Mouse (Mus musculus): ENCODE measurements at regions not wholly inside any gene's neighbourhood (a gene's known extent, or its start where the extent isn't known, plus 50 kb on each side); places are given as distances from the start of the nearest gene placed in this dataset.

DNA sequence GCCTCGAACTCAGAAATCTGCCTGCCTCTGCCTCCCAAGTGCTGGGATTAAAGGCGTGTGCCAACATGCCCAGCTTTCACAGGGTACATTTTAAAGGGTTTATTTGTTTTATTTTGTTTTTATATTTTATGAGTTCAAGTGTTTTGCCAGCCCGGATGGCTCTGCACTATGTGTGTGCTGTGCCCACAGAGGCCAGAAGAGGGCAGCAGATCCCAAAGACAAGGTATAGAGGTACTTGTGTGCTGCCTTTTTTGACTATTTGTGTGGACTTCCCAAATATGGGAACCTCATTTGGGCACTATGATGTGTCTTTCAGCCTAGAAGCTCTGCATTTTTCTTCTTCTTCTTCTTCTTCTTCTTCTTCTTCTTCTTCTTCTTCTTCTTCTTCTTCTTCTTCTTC lies 176.4 kb upstream of the Azi2 start:
- no peak for DNase-seq

- no peak for DNase-seq
Measured at GRCm38 (mm10) chr9:117863318-117863717, 177.0 kb upstream of the Azi2 start.

DNA sequence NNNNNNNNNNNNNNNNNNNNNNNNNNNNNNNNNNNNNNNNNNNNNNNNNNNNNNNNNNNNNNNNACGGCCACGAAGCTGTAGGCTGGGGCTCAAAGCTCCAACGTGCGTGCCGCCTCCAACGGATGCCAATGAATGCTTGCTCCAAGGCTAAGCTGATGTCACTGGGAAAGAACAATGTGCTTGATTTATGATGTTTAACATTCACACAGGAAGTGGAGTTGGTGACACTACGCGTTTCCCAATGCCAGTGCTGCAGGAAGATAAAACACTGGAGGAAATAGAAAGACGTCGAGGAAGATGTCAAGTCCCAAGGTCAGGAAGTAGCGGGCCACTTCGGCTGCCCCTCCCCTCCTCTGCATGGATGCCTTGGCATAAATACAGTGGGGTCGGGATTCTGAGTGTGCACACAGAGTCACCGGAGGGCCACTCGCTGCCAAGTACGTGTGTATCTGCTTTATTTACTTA lies 180.7 kb upstream of the Azi2 start:
- no peak for DNase-seq

DNA sequence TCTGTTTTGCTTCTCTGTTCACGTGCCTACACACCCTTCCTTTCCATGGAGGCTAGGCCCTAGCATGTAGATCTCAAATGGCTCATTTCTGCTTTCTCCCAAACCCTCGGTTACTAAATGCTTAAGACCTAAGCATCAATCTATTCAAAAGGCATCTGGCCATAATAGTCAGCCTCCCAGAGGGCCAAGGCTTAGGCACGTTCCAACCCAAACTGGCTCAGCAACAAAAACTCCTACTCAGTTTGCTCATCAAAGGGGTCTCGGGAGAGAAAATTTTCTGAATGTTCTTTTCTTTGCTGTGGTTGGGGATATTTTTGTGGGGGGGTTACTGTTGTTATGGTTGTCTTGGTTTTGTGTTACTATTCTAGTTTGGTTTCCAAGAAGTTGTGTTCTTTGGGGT lies 196.8 kb upstream of the Azi2 start:
- DNase-seq: no peak

DNA sequence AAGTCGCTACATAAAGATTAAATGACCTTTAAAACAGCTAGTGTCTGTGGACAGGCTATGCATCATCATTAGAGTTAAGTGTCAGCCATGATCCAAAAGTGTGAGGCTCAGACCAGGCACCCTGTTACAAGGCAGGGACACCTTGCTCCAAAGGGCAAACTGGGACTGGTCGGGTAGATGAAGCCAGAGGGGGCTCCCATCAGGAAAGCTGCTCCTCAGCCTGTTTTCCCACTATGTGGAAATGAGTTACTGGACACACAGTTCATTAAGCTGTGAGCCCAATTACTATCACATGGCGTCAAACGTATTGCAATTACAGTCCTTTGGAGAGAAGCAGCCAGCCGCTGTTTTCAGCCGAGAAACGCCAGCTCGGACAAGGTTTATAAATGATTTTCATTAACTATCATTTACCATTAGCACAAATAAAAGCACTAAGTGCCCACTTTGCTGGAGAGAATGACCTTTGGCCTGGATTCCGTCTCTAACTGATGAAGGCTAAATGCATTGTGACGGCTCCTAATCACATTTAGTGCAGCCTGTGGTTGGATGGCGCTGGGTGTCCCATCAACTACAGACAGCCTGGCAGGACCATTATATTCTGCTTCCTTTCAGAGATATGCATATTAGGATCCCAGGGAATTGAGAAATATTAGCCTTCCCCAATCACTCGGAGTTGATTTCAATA lies 203.5 kb upstream of the Azi2 start:
- no peak for DNase-seq

- DNase-seq: peak; percentile 9
Measured at GRCm38 (mm10) chr9:117833586-117833985, 203.9 kb upstream of the Rbms3 start.

DNA sequence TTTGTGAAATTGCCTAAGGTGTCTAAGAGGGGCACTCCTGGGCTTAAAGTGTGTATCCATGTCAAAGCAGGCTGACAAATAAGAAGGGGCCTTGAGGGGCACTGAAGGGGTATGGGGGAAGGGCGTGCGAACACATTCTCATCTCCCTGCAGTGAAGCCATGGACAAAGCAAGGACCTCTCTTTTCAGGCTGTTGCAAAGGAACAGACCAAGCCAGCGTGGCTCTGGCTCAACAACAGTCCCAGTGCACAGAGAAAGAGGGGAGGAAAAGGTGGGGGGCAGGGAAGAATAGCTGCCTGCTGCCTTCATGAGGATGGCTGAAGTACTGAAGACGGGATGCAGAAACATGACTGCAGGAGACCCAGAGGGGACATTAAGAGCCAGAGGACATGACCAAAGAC lies 184.9 kb upstream of the Rbms3 start:
- no peak for DNase-seq

DNA sequence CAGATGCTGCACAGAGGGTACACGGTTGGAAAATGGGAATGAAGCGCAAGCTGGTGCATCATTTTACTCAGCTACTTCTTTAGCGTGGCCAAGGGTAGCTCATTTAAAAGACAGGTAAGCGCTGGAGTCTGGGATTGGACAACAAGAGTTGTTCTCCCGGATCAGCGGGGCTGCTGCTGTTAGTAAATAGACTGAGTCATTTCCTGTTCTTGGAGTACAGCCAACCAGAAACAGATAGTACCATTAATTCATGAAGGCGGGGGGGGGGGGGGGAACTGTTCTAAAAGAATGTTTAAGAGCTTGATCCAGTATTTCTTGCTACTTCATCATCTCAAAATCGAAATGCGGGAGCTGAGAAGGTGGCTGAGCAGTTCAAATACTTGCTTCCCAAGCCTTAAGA lies 183.5 kb upstream of the Rbms3 start:
- DNase-seq: no peak

- no peak for DNase-seq
Measured at GRCm38 (mm10) chr9:117805812-117806211, 176.1 kb upstream of the Rbms3 start.

DNA sequence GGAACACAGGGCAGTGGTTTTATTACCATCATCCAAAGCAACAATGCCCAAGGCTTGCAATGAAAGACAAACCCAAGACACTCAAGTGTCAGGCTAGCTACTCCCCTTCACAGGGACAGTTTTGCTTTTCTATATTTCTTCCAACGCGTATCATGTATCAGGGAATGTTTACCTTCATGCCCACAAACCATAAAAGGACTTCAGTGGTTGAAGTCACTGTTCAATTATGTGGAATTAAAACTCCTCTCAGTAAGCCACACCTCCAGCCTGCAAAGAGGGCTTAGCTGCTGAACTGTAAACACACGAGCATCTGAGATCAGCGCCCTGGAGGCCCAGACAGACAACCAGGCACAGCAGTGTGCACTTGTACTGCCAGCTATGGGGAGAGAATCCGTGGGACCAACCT lies 154.5 kb upstream of the Rbms3 start:
- no peak for DNase-seq

DNA sequence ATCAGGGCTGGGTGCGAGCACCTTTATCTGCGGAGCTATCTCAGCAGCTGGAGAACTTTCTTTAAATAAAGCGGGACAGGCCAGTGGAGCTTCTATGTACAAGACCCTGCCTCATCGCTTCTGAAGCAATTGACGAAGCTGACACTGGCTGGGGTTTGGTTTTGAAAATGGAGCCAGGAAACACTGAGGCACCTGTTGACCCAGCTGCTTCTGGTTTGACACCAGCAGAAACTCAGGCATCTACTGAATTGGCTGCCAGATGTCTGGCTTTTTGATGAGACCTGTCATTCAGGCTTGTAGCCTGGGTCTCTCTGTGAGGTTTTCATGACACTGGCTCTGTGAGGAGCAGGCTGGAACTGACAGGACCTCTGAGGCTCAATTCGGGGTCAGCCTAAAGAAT lies 124.9 kb upstream of the Rbms3 start:
- DNase-seq: no peak

- DNase-seq: peak; percentile 6
Measured at GRCm38 (mm10) chr9:117753466-117753865, 123.8 kb upstream of the Rbms3 start.

- no peak for DNase-seq
Measured at GRCm38 (mm10) chr9:117744906-117745305, 115.2 kb upstream of the Rbms3 start.

DNA sequence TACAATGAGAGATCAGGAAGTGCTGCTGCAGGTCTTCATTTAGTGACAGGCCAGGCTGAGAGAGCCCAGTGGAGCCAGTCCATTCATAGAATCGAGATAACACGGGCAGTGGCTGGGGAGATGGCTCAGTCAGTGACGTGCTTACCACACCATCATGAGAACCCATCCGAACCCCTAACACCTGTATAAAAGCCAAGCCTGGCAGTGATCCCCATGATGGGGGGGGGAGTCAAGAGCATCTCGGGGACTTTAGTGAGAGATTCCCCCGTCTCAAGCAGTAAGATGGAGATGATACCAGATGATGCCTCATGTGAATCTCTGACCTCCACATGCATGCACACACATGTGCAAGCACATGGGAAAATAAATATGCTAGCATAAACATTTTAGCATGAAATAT lies 99.7 kb upstream of the Rbms3 start:
- no peak for DNase-seq

GRCm38 (mm10) chr9:117720161-117720598 lies 90.5 kb upstream of the Rbms3 start:
- no peak for DNase-seq

GRCm38 (mm10) chr9:117717346-117717745 lies 87.6 kb upstream of the Rbms3 start:
- no peak for DNase-seq

DNA sequence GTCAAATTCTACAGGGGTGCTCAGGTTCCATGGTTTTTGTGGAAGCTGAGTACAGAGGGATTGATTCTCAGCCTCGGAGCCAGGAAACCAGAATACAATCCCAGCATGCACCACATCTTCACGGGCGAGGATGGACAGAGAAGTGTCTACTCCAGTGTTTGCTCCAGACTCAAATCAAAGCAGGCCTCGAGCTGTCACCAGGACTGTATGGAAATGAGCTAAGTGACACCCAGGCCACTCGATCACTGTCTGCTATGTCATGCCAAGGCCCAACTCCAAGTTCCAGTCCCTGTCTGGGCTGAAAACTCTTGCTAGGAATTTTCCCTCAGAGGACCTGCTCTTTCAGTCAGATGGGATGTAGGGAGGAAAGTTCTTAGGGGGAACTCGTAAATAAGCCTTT lies 86.8 kb upstream of the Rbms3 start:
- no peak for DNase-seq

DNA sequence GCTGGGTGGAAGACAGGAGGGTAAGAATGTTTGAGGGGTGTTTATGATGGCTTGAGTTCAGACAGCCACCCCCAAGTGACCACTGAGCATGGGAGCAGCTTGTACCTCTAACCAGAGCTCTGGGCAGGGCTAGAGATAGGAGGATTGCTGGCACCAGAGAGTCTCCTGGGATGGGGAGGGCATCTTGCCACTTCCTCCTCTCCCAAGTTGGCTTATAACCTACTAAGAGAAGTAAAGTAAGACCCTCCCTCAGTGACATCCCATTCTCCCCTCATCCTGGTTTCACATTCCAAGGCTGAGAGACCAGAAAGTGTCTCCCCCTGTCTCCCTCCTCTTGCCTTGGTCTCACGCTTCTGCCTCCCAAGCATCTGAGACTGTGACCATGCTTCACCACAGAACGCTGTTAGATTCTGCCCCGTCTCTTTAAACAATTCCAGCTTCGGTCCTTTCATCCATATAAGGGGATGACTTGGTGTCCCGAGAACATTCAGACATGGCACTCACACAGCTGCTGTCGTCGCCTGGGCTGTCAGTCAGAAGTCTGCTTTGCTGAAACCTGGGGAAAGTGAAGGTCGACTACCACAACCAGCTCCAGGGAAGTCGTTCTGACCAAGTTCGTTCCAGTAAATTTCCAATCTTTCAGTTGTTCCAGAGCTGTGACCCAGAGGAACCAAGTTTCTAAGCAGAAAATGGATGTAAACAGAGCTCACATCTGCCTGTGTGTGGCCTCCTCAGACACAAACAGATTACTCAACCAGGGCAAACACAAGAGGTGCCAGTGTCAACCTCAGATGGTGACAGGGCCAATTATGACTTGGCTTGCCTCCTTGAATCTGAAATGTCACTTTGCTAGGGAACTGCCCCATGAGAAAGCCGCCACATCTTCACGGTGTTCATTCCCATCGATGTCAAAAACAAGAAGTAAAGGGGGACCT lies 85.3 kb upstream of the Rbms3 start:
- DNase-seq: peak; percentile 17

GRCm38 (mm10) chr9:117713121-117713520 lies 83.4 kb upstream of the Rbms3 start:
- no peak for DNase-seq

DNA sequence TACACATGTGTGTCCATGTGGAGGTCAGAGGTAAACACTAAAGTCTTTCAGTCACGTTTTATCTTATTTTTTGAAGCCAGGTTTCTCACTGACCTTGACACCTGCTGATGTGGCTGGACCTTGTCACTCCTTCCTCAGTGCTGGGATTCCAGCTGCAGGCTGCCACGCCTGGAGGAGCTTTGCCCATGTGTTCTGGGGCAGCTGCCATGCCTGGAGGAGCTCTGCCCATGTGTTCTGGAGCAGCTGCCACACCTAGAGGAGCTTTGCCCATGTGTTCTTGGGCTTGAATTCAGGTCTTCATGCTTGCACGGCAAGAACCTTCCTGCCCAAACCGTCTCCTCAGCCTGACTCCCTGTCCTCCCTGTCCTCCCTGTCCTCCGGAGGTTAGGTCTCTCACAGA lies 82.1 kb upstream of the Rbms3 start:
- no peak for DNase-seq

GRCm38 (mm10) chr9:117710966-117711365 lies 81.3 kb upstream of the Rbms3 start:
- no peak for DNase-seq

DNA sequence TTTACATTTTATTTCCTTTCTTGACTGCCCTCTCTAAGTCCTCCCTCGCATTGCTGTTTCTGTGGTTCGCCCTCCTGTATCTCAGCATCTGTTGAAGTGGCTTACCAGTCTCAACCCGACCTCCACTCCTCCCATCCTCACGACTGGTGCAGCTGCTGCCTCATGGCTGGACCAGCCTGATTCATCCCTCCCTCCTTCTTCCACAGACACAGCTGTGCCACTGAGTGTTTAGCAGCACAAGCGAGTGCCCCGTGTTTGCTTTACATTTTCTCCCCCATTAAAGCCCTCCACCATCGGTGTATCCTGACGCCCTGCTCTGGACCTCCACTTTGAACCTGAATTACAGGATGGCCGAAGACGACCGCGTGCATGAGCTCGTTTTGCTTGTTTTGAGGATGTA lies 80.0 kb upstream of the Rbms3 start:
- DNase-seq: no peak

- no peak for DNase-seq
Measured at GRCm38 (mm10) chr9:117693001-117693400, 63.3 kb upstream of the Rbms3 start.

GRCm38 (mm10) chr9:117692486-117692885 lies 62.8 kb upstream of the Rbms3 start:
- DNase-seq: no peak

Measured in heart, postnatal 4 days (tissue).